Mouse (Mus musculus) lung, adult 2 months (tissue): ENCODE measurements around the gene Slc25a45. TPM values are rescaled to one million over a fixed set of nuclear protein-coding genes. Genes with fewer than 3 reads are reported as not detected.

Source experiments
- DNase-seq: peaks from one replicate; pipeline ENCODE4 v3.0.0; 2022
- H3K4me1 ChIP-seq: fragments of 200-500 bp; 2 replicates; pipeline ENCODE4 v1.6.1; 2011; ENCODE audit warnings: low read length; ENCODE audit not compliant: control insufficient read depth, insufficient read depth
- H3K4me3 ChIP-seq: fragments of 200-500 bp; replicated peaks from 2 replicates; pipeline ENCODE3; 2011; ENCODE audit warnings: low read depth, mild to moderate bottlenecking, control low read depth, low read length; ENCODE audit errors: extremely low read depth
- CTCF ChIP-seq: fragments of 200-500 bp; IDR thresholded peaks from 2 replicates; pipeline ENCODE4 v1.5.1; 2011; ENCODE audit warnings: mild to moderate bottlenecking, low read length, control low read depth; ENCODE audit not compliant: insufficient read depth
- POLR2A ChIP-seq: fragments of 200-500 bp; IDR thresholded peaks from 2 replicates; pipeline ENCODE4 v1.6.1; 2011; ENCODE audit warnings: low read depth, mild to moderate bottlenecking, control low read depth, low read length, borderline replicate concordance; ENCODE audit errors: extremely low read depth
- WGBS: fragments of 180-500 bp; shearing (Covaris S2); methylation state at CpG from one replicate; pipeline ENCODE4 v1.1.7; 2018; 5-methylcytosine and 5-hydroxymethylcytosine counted together
- polyA plus RNA-seq: library from polyadenylated mRNA; depleted of rRNA; stranded (reverse); fragments of >200 nt; gene quantifications from 2 replicates; pipeline ENCODE4 v1.2.3, GENCODE M21; 2012

Gene Slc25a45
- polyA plus RNA-seq, 1 experiment: 26.0 TPM

- WGBS: 73% methylated on average over 12 of the region's 12 CpGs
- Histone ChIP-seq H3K4me1 (peaks cover 18% of the 10 kb centered on the region), H3K4me3 (no peak overlapping the region)
- peak; percentile 39; the same call in 1 of the 2 replicates for TF ChIP-seq POLR2A
- TF ChIP-seq CTCF: no peak
- no peak for DNase-seq
Measured at GRCm38 (mm10) chr19:5834260-5834925, 43.2 kb upstream of the Slc25a45 start.

- Histone ChIP-seq H3K4me3 (no peak overlapping the region), H3K4me1 (peaks cover 27% of the 10 kb centered on the region)
- WGBS: 73% methylated on average over 10 of the region's 10 CpGs
- TF ChIP-seq POLR2A (peak; percentile 43; the same call in 1 of the 2 replicates), CTCF (no peak)
- peak; percentile 41 for DNase-seq
Measured at GRCm38 (mm10) chr19:5835054-5835921, 42.3 kb upstream of the Slc25a45 start.

- peaks cover 33% of the 10 kb centered on the region for H3K4me1 ChIP-seq
- TF ChIP-seq POLR2A (no peak), CTCF (no peak)
- 74% methylated on average over 8 of the region's 8 CpGs for WGBS
- DNase-seq: no peak
- H3K4me3 ChIP-seq: no peak overlapping the region
Measured at GRCm38 (mm10) chr19:5835922-5836430, 41.6 kb upstream of the Slc25a45 start.

- WGBS: 57% methylated on average over 10 of the region's 10 CpGs
- Histone ChIP-seq H3K4me3 (no peak overlapping the region), H3K4me1 (peaks cover 36% of the 10 kb centered on the region)
- TF ChIP-seq POLR2A (peak; percentile 71; the same call in 1 of the 2 replicates), CTCF (no peak)
- DNase-seq: peak; percentile 43
Measured at GRCm38 (mm10) chr19:5836941-5837572, 40.6 kb upstream of the Slc25a45 start.

GRCm38 (mm10) chr19:5837606-5838005 lies 40.0 kb upstream of the Slc25a45 start:
- Histone ChIP-seq H3K4me1 (peaks cover 40% of the 10 kb centered on the region), H3K4me3 (no peak overlapping the region)
- DNase-seq: no peak
- TF ChIP-seq POLR2A (0 out of 2 replicates have a peak, but pooled peaks have one; percentile 2), CTCF (no peak)
- 28% methylated on average over 8 of the region's 8 CpGs for WGBS

- WGBS: 48% methylated on average over 12 of the region's 12 CpGs
- peaks cover 40% of the 10 kb centered on the region for H3K4me1 ChIP-seq
- H3K4me3 ChIP-seq: no peak overlapping the region
- DNase-seq: no peak
- no peak for TF ChIP-seq CTCF
- TF ChIP-seq POLR2A: no peak
Measured at GRCm38 (mm10) chr19:5838136-5838891, 39.3 kb upstream of the Slc25a45 start.

GRCm38 (mm10) chr19:5838892-5839165 lies 38.8 kb upstream of the Slc25a45 start:
- peak; percentile 43 for DNase-seq
- no peak overlapping the region for H3K4me3 ChIP-seq
- 76% methylated on average over 4 of the region's 4 CpGs for WGBS
- peaks cover 37% of the 10 kb centered on the region for H3K4me1 ChIP-seq
- TF ChIP-seq POLR2A: no peak; the same call in 1 of the 2 replicates
- no peak for TF ChIP-seq CTCF

GRCm38 (mm10) chr19:5839317-5840085 lies 38.1 kb upstream of the Slc25a45 start:
- peak; percentile 41 for DNase-seq
- no peak overlapping the region for H3K4me3 ChIP-seq
- TF ChIP-seq CTCF (no peak), POLR2A (peak; percentile 77)
- 42% methylated on average over 14 of the region's 14 CpGs for WGBS
- H3K4me1 ChIP-seq: peaks cover 33% of the 10 kb centered on the region
